In the genomic region with DNA sequence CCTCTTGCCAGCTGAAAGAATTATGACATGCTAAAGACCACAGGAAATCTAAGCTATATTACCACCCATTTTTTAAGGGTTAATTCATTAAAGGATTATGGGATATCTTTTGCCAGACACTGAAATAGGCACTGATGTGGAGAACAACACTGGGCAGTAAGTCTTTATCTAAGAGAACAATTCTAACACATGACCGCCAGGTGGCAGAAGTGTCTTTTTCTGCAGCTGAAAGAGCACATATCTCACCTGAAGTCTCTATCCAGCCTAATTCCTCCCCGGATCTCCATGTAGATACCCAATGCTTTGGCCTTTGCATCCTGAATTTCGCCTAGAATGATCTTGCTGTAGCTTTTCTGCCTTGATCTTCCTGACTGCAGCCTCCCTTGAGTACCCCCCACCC, we compare ENCODE assay signal across 10 mouse cellular contexts. TPM values are rescaled to one million over a fixed set of nuclear protein-coding genes. Genes with fewer than 3 reads are reported as not detected.
DNase-seq lines count a peak whose midpoint lies in the region; TF ChIP-seq lines count a peak whose summit lies in the region.
"Had no signal": no experiment of that assay in that cellular context is flagged by ENCODE, and none has a peak within 500 bp of the region (broad histone marks: within the 10 kb centered on the region; RNA-seq: fewer than 3 reads in every experiment).

No protein-coding gene starts in this region.

- H3K9me3 ChIP-seq in heart, embryonic 10.5 days = 0 out of 2 replicates have a peak, but pooled peaks cover 4% of the 10 kb centered on the region
- H3K9me3 ChIP-seq: limb, embryonic 15.5 days had no signal

- no peak for TF ChIP-seq EP300 in heart, adult 2 months (IDR thresholded peaks at IDR 0.05; ENCODE audit: insufficient read depth, low read depth, low read length)

- H3K9ac ChIP-seq in heart, adult 2 months (ENCODE audit: low read depth, low read length) = no peak overlapping the region
- H3K9ac ChIP-seq: embryonic facial prominence, embryonic 12.5 days; limb, embryonic 15.5 days had no signal

- H3K4me3 ChIP-seq in heart, adult 2 months = no peak overlapping the region
- no peak overlapping the region for H3K4me3 ChIP-seq in heart, embryonic 10.5 days
- H3K4me3 ChIP-seq: embryonic facial prominence, embryonic 12.5 days; limb, embryonic 15.5 days had no signal

- TF ChIP-seq POLR2A in heart, adult 2 months (IDR thresholded peaks at IDR 0.05; ENCODE audit: insufficient read depth, low read depth, low read length) = no peak

- no peak overlapping the region for H3K27ac ChIP-seq in heart, adult 2 months
- no peak overlapping the region for H3K27ac ChIP-seq in heart, embryonic 10.5 days
- H3K27ac ChIP-seq: embryonic facial prominence, embryonic 12.5 days; limb, embryonic 15.5 days had no signal

- H3K79me2 ChIP-seq in heart, adult 2 months (replicated peaks; ENCODE audit: control insufficient read depth, insufficient read depth, low read length) = no peaks in the 10 kb centered on the region

- DNase-seq in heart, adult 2 months = peak in 1 of 2 experiments; percentile 51
- no peak for DNase-seq in heart, embryonic 10.5 days (ENCODE audit: low spot score)
- DNase-seq in testis, postnatal 10 days (ENCODE audit: low spot score) = peak; percentile 82
- no peak for DNase-seq in testis, postnatal 14 days (ENCODE audit: low spot score)
- peak; percentile 40 for DNase-seq in c-Kit-positive CD71-positive TER-119-negative erythroid progenitor cells, embryonic 14.5 days (ENCODE audit: low read depth)
- peak; percentile 68 to 73 for DNase-seq in heart, postnatal 14 days
- peak; percentile 45 to 61 for DNase-seq in lung, adult 18-20 months
- peak; percentile 35 for DNase-seq in thymus, postnatal 25 days

- H3K4me1 ChIP-seq in heart, adult 2 months (ENCODE audit: control insufficient read depth, insufficient read depth, low read length) = no peaks in the 10 kb centered on the region
- H3K4me1 ChIP-seq in heart, embryonic 10.5 days = no peaks in the 10 kb centered on the region
- H3K4me1 ChIP-seq: embryonic facial prominence, embryonic 12.5 days; limb, embryonic 15.5 days had no signal

- 8% methylated on average over 3 of the region's 3 CpGs for WGBS in heart, adult 2 months
- WGBS in heart, embryonic 10.5 days = 25% methylated on average over 3 of the region's 3 CpGs

- TF ChIP-seq CTCF in heart, adult 2 months (IDR thresholded peaks at IDR 0.05) = peak; percentile 85

- H3K27me3 ChIP-seq in heart, adult 2 months (ENCODE audit: control insufficient read depth, insufficient read depth, low read length) = no peaks in the 10 kb centered on the region
- H3K27me3 ChIP-seq in heart, embryonic 10.5 days (ENCODE audit: insufficient read depth, poor library complexity, severe bottlenecking) = no peaks in the 10 kb centered on the region
- H3K27me3 ChIP-seq: embryonic facial prominence, embryonic 12.5 days; limb, embryonic 15.5 days had no signal

- intact Hi-C loops in heart, adult 2 months (cut with DNase I) = loop anchor here (2.0 kb wide), 1 partner anchor 249 kb away; no protein-coding TSS in a partner anchor
- intact Hi-C loops in heart, postnatal 14 days (cut with DNase I) = loop anchor here (2.0 kb wide), 1 partner anchor 247 kb away; no protein-coding TSS in a partner anchor

- H3K36me3 ChIP-seq in heart, adult 2 months (ENCODE audit: control insufficient read depth, insufficient read depth, low read length) = no peaks in the 10 kb centered on the region
- H3K36me3 ChIP-seq in heart, embryonic 10.5 days = no peaks in the 10 kb centered on the region
- H3K36me3 ChIP-seq: embryonic facial prominence, embryonic 12.5 days; limb, embryonic 15.5 days had no signal

RNA-seq across cellular contexts. Expression of a gene that starts 41.5 kb away (rescaled TPM):
- 10 to 100 TPM; 33.6 to 34.1 TPM for total RNA-seq in heart, adult 2 months (2021)
- 49.9 and 75.4 TPM in 2 replicates for polyA plus RNA-seq in heart, adult 2 months (2012; rRNA removed)
- polyA plus RNA-seq in heart, embryonic 10.5 days (2016; fragmentation: Nextera tagmentation; extraction: Ambion mirVana) = 22.3 and 25.5 TPM in 2 replicates
- 10 to 100 TPM; 40.6 to 46.0 TPM for total RNA-seq in heart, postnatal 14 days (2021)

Comparison
In these comparisons a context has a peak if more than half of its experiments do, and no peak if none do; other contexts are left out.
1. DNase-seq: peak in testis, postnatal 10 days (single experiment), c-Kit-positive CD71-positive TER-119-negative erythroid progenitor cells, embryonic 14.5 days (single experiment), heart, postnatal 14 days (2 of 2), lung, adult 18-20 months (2 of 2) and thymus, postnatal 25 days (single experiment); none in heart, embryonic 10.5 days (single experiment) and testis, postnatal 14 days (single experiment).